Mouse (Mus musculus) lung, postnatal 0 days (tissue): Measurements from ENCODE around the gene Ddx27.

Experiments
- CTCF ChIP-seq: IDR thresholded peaks from 2 replicates; pipeline ENCODE4 v1.5.1; 2016; ENCODE audit warnings: antibody characterized with exemption, mild to moderate bottlenecking
- EP300 ChIP-seq: IDR thresholded peaks from 2 replicates; pipeline ENCODE4 v1.6.1; 2016; ENCODE audit warnings: antibody characterized with exemption, mild to moderate bottlenecking, control low read depth

GRCm38 (mm10) chr2:167019396-167019795, 4.4 kb downstream of the Ddx27 start:
- TF ChIP-seq CTCF (no peak), EP300 (no peak)
